Mouse (Mus musculus): Measurements from ENCODE around the gene Ccsap. TPM values are rescaled to one million over a fixed set of nuclear protein-coding genes. Genes with fewer than 3 reads are reported as not detected.

The Ccsap gene
- total and polyA plus RNA-seq, 3 experiments, result 5.0 to 6.2 (median 5.4) TPM

DNA sequence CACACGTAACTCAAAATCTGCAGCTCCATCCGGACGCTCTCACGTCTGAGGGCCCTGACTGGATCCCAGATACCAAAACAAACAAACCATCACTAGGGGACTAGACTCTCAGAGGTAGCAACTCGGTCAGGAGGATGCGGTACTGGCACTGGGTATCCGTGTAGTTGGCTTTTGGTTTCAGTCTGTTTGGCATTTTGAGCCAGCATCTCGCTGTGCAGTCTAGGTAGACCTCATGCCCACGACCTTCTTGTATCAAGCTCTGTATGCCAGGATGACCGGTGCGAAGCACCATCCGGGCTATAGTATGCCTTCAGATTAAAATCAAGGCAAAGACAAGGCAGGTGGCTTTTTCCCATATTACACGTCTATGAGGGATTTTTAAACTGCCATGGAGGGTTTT, 32.5 kb downstream of the Ccsap start:
- in situ Hi-C loops (cut with MboI; ENCODE audit: low pct_ligation_motif_present, low pct_unique_long_range_greater_than_20kb, low sequenced_read_pairs) (no loop called here), dilution Hi-C loops (cut with MboI; ENCODE audit: extremely low pct_ligation_motif_present, extremely low pct_unique_long_range_greater_than_20kb, low sequenced_read_pairs) (no loop called here)
- Histone ChIP-seq H3K4me1 (ENCODE audit: control insufficient read depth in 1 of 2, insufficient read depth in 2 of 2) (peaks cover 0 to 4% of the 10 kb centered on the region in 2 experiments; a peak in 1 of 4 replicates), H3K27me3 (replicated peaks) (no peaks in the 10 kb centered on the region), H3K36me3 (replicated peaks in 1 of 2; ENCODE audit: control insufficient read depth in 1 of 2, insufficient read depth in 1 of 2, low read length in 1 of 2) (peaks cover 0 to 6% of the 10 kb centered on the region in 2 experiments), H3K27ac (ENCODE audit: insufficient read depth, low read depth) (no peak overlapping the region), H3K79me2 (replicated peaks; ENCODE audit: control insufficient read depth, extremely low read depth, insufficient read depth, poor library complexity, severe bottlenecking) (no peaks in the 10 kb centered on the region), H3K4me3 (replicated peaks in 1 of 3; ENCODE audit: low read depth in 2 of 3, low read length in 2 of 3, poor library complexity in 1 of 3) (no peak overlapping the region), H3K9me3 (replicated peaks; ENCODE audit: low read length) (peaks cover 5% of the 10 kb centered on the region), H3K4me2 (ENCODE audit: insufficient read depth, low read depth, poor library complexity, severe bottlenecking) (no peak overlapping the region), H3K9ac (ENCODE audit: insufficient read depth, low read depth) (no peak overlapping the region)
- DNase-seq (ENCODE audit: extremely low read depth), result no peak
- TF ChIP-seq TBP (conservative IDR thresholded peaks at IDR 0.05; ENCODE audit: low read depth, low read length), result no peak
- no peak for TF ChIP-seq MAFK (IDR thresholded peaks at IDR 0.05; ENCODE audit: insufficient replicate concordance, low read length)
- no peak for TF ChIP-seq POLR2A (IDR thresholded peaks at IDR 0.05; ENCODE audit: low read depth, low read length)
- no peak for TF ChIP-seq MEF2A (IDR thresholded peaks at IDR 0.05; ENCODE audit: borderline replicate concordance, low read depth, low read length)
- no peak for TF ChIP-seq RCOR1 (conservative IDR thresholded peaks at IDR 0.05; ENCODE audit: low read depth, low read length)
- no peak for TF ChIP-seq KAT2A (IDR thresholded peaks at IDR 0.05; ENCODE audit: insufficient replicate concordance, low read length)
- TF ChIP-seq E2F4 (IDR thresholded peaks at IDR 0.05; ENCODE audit: insufficient replicate concordance, low read depth, low read length), result no peak
- no peak for TF ChIP-seq MXI1 (IDR thresholded peaks at IDR 0.05; ENCODE audit: low read depth, low read length)
- no peak for TF ChIP-seq TCF12 (IDR thresholded peaks at IDR 0.05; ENCODE audit: low read depth, low read length)
- no peak for TF ChIP-seq CHD1 (IDR thresholded peaks at IDR 0.05; ENCODE audit: low read depth, low read length)
- no peak for TF ChIP-seq IRF4 (IDR thresholded peaks at IDR 0.05; ENCODE audit: low read depth, low read length)

DNA sequence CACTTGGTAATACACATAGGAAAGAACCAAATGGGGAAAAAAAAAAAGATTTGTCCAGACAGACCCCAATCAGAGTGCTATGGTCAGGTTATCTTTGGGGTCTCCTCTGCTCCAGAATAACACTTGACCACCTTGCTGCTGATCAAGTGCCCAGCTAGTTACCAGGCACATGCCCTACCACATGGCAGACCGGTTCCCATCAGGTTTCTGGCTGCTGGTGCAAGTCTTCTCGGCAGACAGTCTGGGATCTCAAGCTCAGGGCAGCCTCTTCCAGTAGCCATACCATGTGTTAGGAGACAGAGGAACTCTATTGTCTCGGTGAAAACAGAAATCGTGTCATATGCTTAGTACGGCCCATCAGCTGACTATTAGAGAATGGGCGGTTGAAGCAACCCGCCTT, 33.3 kb downstream of the Ccsap start:
- Histone ChIP-seq H3K9ac (ENCODE audit: insufficient read depth, low read depth) (no peak overlapping the region), H3K27ac (ENCODE audit: insufficient read depth, low read depth) (no peak overlapping the region), H3K4me3 (replicated peaks in 1 of 3; ENCODE audit: low read depth in 2 of 3, low read length in 2 of 3, poor library complexity in 1 of 3) (no peak overlapping the region), H3K36me3 (replicated peaks in 1 of 2; ENCODE audit: control insufficient read depth in 1 of 2, insufficient read depth in 1 of 2, low read length in 1 of 2) (peaks cover 0 to 6% of the 10 kb centered on the region in 2 experiments), H3K4me1 (ENCODE audit: control insufficient read depth in 1 of 2, insufficient read depth in 2 of 2) (peaks cover 0 to 4% of the 10 kb centered on the region in 2 experiments; a peak in 1 of 4 replicates), H3K27me3 (replicated peaks) (no peaks in the 10 kb centered on the region), H3K9me3 (replicated peaks; ENCODE audit: low read length) (peaks cover 5% of the 10 kb centered on the region), H3K4me2 (ENCODE audit: insufficient read depth, low read depth, poor library complexity, severe bottlenecking) (no peak overlapping the region), H3K79me2 (replicated peaks; ENCODE audit: control insufficient read depth, extremely low read depth, insufficient read depth, poor library complexity, severe bottlenecking) (no peaks in the 10 kb centered on the region)
- TF ChIP-seq MXI1 (IDR thresholded peaks at IDR 0.05; ENCODE audit: low read depth, low read length) (no peak), USF2 (conservative IDR thresholded peaks at IDR 0.05; ENCODE audit: low read depth, low read length) (no peak), MAZ (IDR thresholded peaks at IDR 0.05; ENCODE audit: low read depth, low read length) (no peak), JUND (conservative IDR thresholded peaks at IDR 0.05; ENCODE audit: low read depth, low read length) (no peak), NRF1 (IDR thresholded peaks at IDR 0.05; ENCODE audit: low read depth, low read length) (no peak), HCFC1 (IDR thresholded peaks at IDR 0.05; ENCODE audit: low read depth, low read length) (no peak), EP300 (IDR thresholded peaks at IDR 0.05; ENCODE audit: low read length) (no peak), CHD1 (IDR thresholded peaks at IDR 0.05; ENCODE audit: low read depth, low read length) (no peak), PAX5 (IDR thresholded peaks at IDR 0.05; ENCODE audit: low read length) (no peak), ZMIZ1 (IDR thresholded peaks at IDR 0.05; ENCODE audit: low read depth, low read length) (no peak), TBP (conservative IDR thresholded peaks at IDR 0.05; ENCODE audit: low read depth, low read length) (no peak), SIN3A (IDR thresholded peaks at IDR 0.05; ENCODE audit: low read length) (no peak), POLR2AphosphoS2 (IDR thresholded peaks at IDR 0.05; ENCODE audit: low read depth, low read length) (no peak), UBTF (IDR thresholded peaks at IDR 0.05; ENCODE audit: low read depth, low read length) (no peak), MAX (IDR thresholded peaks at IDR 0.05; ENCODE audit: low read length) (no peak), ZNF384 (IDR thresholded peaks at IDR 0.05; ENCODE audit: low read depth, low read length) (no peak), RAD21 (IDR thresholded peaks at IDR 0.05; ENCODE audit: low read depth, low read length) (no peak), ZKSCAN1 (IDR thresholded peaks at IDR 0.05; ENCODE audit: borderline replicate concordance, low read depth, low read length) (no peak), RCOR1 (conservative IDR thresholded peaks at IDR 0.05; ENCODE audit: low read depth, low read length) (no peak)
- in situ Hi-C loops (cut with MboI; ENCODE audit: low pct_ligation_motif_present, low pct_unique_long_range_greater_than_20kb, low sequenced_read_pairs), result no loop called here
- no peak for DNase-seq (ENCODE audit: extremely low read depth)
- dilution Hi-C loops (cut with MboI; ENCODE audit: extremely low pct_ligation_motif_present, extremely low pct_unique_long_range_greater_than_20kb, low sequenced_read_pairs), result no loop called here
